Mouse (Mus musculus) induced T-regulatory cell, adult 2 months (primary cell): ENCODE data around the gene Pafah2.

Experiments used
- DNase-seq: peaks from one replicate; pipeline ENCODE4 v3.0.0-alpha.2; 2012; ENCODE audit warnings: low read depth

Pafah2 gene

DNA sequence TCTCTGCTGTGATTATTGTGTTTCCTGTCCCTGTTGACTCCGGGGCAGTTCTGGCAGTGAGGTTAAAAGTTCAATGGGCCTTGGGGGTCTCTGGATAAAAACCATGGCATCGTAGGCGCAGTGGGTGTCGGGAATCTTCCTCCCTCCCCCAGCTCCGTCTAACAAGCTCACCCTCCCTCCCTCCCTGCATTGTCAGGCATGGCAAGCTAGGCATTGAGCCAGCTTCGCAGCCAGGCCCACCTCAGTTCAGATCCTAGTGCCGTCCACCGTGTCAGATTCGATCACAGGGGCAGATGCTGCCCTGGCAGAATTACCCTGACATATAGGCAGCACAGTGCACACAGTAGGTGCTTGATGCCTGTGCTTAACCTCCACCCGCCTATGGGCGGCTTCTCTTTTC lies 25.9 kb downstream of the Pafah2 start:
- no peak for DNase-seq

DNA sequence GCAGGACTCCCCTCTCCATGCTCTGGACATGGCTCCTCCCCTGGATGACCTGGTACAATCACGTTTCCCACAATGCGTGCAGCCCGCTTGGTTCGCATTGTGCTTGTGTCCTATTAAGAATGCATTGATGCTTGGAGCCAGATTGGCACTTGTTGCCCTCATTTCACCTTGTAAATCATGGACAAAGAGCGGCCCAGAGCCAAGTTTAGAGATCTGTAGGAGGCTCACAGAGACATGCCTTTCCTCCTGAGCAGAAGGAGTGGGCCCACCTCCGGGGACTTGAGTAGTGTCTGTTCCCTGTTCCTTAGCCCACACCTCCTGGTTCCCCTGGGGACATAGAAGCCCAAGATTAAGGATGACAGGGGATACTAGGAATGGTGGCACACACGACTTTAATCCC lies 27.8 kb downstream of the Pafah2 start:
- DNase-seq: no peak

DNA sequence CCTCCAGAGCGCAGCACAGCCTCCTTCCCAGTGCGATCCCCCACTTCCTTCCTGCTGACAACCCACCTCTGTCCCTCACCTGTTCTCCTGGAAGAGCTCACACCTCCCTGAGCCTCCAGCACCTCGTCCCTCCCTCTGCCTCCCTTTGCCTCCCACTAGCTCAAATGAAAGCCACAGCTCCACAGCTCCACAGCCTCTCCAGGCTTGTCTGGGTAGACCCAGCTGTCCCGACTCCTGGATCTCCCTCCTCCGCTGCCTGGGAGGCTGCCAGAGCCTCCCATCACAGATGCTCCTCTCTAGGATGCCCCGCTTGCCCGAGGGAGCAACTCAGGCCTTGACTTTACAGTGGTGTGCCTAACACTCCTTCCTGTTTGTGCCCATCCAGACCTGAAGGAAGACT lies 29.0 kb downstream of the Pafah2 start:
- no peak for DNase-seq

DNA sequence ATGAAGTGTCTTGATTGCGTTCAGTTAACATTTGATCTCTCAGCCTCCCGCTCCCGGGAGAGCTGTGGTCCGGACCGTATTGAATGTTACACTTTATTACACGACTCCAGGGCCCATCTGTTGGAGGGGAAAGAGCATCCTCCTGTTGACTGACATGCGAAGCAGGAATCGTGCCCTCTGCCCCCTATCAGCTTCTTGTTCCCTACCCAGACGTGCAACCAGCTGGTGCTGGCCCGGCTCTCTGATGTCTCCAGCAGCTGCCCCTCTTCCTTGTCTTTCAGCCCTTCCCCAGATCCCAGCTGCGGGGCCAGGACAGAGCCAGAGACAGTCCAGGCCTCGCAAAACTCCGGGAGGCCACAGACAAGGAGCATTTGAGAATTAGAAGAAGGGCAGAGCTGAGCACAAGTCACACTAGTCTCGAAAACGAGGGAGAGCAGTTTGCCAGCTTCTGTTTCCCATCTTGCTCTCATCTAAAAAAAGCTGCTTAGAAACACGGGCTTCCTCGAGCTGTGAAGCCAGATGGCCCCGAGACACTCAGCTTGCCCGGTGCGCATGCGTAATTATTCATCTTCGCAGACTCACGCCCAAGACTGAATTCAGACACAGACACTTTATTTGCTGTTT lies 34.4 kb downstream of the Pafah2 start:
- no peak for DNase-seq

DNA sequence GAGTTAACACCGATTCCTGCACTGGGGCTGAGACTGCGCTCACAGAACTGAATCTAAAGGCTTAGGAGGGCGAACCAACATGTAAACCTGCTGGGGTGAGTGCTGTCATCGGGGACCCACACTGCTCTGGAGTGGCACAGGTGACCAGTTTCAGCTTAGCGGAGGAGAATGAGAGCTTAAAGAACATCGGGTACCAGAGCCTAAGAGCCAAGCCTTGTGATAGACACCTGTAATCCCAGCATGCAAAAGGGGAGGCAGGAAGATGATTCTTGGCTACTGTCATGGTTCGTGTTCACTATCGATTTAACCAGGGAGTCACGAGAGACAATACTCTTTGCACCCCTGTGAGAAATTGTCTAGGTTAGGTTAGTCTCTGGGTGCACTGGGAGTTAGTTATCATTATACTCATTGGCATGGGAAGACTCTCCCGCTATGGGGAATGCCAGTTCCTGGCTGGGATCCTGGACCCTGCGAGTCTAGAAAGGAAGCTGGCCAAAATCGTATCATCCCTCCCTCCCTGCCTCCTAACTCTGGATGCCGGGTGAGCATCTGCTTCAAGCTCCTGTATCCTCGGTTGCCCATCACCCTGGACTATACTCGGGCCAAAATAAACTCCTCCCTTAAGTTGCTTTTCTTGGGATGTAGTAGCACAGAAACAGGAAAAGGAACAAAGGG lies 36.7 kb downstream of the Pafah2 start:
- DNase-seq: no peak

DNA sequence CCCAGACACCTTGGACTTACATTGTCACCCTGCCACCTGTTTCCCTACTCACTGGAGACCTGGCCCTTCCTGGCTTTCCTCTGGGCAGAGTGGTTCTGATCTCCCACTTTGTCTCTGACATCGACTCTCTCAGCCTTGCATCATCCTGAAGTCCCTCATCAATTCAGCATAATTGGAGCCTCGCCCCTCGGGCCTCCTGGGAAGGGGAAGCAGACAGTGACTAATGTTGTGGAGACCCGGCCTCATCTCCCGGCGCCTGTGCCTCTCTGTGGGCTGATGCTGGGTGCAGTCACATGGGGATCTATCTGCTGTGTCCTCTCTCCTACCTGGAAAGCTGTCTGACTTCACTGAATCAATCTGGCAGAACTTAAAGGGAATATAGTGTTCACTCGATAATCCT lies 40.1 kb downstream of the Pafah2 start:
- DNase-seq: no peak

DNA sequence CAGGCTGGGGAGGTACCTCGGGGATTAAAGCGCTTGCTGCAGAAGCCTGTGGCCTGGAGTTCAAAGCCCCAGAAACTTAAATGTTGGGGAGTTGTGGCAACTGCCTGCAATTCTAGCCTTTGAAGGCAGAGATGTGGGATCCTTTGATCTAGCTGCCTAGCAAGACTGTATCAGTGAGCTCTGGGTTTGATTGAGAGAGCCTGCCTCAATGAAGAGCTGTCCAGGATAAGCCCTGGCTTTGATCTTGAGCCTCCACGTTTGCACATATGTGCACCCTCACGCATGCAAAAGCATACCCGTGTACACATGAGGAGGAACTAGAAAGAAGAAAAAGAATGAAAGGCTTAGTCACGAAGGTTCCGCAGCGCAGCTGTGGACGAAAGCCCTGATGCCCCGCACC lies 40.5 kb downstream of the Pafah2 start:
- DNase-seq: no peak

DNA sequence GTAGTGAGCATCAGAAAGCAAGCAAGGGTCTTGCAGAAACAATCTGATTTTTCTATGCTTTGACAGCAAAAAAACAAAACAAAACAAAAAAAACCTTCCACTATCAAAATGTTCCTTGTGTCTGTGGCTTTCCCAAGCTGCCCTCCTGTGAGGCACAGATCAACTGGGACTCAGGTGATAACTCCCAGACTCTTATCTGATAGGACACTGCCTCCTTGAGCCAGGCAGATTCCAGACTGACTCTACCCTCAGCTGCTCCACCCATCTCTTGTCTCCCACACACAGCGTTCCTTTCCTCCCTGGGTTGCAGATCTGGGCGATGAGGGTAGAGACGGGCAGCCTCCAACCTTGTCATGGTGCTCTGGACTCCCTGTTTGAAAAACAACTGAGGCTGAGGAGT lies 43.0 kb downstream of the Pafah2 start:
- no peak for DNase-seq

DNA sequence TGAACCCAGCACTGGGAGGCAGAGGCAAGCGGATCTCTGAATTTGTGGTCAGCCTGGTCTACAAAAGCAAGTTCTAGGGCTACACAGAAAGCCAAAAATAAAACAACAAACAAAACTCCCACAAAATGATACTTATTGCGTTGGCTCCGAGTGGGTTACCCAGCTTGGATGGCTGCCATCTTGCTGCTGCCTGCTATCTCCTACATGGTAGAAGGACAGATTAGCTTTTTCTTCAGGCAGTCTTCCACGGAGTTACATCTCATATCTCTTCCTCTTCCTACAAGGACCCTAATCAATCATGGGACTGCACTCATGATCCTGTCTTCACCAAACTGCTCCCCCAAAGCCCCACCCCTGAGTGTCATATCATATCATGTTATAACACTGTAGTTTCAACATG lies 43.8 kb downstream of the Pafah2 start:
- no peak for DNase-seq

DNA sequence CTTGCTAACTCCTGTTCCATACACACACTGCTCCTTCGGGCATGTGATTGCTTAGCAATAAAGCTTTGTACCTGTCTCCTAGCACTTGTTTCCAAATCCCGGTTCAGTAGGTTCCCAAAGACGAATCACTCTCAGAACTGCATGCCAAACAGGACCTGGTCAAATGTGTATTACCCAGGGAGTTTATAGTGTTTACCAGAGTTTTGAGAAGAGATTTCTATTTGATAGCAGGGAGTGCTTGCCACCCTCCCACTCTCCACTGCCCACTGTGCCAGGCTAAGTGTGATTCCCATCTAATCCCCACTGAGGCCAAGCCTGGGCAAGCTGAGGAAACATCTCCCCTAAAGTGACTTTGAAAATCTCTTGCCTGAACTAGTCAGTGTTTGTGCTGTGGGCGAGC lies 46.1 kb downstream of the Pafah2 start:
- DNase-seq: no peak

DNA sequence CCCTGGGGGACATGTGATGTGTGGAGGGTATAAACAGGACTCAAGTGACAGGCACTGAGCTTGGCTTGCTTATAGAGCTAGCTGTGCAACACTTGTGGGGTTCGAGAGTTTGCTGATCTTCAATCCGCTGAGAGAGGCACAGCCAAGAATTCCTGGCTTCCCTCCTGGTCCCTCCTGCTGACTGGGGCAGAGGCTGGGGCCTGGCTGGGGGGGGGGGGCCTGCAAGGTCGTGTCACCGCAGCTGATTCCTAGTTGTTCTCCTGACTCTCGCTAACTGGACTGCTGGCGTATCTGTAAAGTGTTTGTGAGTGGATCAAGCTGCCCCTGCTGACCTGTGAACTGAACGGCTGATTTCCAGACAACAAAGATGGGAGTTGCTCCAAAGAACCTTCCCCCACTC lies 47.5 kb downstream of the Pafah2 start:
- DNase-seq: no peak

DNA sequence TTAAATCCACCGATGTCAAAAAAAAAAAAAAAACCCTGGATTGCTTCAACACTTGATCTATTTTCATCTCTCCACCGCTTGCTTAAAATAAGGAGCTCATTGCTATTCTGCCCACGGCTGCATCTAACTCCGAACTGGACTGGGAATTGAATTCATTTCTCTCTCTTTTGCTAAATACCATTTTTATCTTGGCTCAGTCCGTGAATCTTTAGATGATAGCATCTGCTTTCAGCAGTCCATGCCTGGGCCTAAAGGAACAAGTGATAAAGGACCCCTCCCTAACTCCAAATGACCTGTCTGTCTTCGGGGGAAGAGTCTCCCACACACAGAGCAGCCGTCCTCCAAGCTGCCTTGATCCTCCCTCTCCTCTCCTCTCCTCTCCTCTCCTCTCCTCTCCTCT lies 48.8 kb downstream of the Pafah2 start:
- no peak for DNase-seq

DNA sequence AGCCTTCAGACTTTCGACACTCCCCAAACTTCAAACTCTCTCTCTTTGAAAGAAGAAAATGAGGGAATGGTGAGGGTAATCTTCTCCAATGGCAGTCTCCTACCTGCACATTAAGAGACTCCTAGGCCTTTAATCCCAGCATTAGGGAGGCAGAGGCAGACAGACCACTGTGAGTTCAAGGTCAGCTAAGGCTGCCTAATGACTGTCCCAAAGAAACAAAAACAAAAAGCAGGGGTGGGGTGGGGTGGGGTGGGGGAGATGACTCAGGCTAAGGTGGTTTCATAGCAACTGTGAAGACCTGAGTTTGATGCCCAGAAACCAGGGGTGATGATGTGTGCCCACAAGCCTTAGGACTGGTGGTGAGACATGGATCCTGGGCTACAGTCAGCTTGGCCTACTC lies 49.4 kb downstream of the Pafah2 start:
- no peak for DNase-seq

DNA sequence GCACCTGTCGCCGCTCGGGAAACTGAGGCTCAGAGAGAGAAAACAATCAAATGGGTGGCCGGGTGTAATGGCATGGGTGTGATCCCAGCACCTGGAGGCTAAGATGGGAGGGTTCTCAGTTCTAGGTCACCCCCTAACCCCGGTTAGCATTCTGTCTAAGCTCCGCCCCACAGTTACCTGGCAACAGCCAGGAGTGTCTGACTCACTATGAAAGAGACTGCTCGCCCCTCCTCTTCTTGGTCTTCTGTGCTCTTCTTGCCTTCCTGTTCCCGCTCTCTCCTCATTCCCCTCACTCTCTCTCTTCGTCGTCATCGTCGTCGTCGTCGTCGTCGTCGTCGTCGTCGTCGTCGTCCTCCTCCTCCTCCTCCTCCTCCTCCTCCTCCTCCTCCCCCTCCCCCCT lies 51.8 kb downstream of the Pafah2 start:
- no peak for DNase-seq

DNA sequence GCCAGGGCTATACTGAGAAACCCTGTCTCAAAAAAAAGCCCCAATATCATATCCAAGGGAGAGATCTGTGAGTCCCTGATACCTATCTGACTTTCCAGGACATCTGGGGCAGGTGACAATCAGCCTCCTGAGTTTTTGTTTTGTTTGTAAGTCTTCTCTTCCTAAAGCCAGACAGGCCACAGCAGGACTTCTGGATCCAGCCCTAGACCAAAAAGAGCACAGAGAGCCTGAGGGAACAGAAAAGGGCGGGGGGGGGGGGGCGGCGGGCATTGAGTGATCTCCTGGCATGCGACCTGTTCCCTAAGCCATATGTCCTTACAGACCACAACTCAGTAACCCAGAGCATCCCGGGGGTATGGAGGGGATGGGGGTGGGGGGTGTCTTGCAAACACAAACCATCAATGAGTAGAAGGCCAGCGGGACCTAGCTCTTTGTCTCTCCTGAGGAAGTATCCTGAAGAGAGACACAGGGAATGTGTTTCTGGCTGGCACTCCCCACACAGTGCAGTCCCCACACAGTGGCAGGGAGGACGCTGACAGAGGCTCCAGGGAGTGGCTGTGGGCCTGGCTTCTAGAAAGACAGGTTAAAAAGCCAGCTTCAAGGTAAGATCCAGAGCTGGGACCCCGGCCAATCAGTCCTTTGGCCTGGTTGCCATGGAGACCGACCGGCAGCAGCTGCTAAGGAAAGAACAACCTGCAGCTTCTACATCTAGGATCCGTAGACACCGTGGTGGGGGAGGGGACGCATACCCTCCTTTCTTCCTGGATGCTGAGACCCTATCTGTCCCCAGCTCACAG lies 53.7 kb downstream of the Pafah2 start:
- DNase-seq: no peak

DNA sequence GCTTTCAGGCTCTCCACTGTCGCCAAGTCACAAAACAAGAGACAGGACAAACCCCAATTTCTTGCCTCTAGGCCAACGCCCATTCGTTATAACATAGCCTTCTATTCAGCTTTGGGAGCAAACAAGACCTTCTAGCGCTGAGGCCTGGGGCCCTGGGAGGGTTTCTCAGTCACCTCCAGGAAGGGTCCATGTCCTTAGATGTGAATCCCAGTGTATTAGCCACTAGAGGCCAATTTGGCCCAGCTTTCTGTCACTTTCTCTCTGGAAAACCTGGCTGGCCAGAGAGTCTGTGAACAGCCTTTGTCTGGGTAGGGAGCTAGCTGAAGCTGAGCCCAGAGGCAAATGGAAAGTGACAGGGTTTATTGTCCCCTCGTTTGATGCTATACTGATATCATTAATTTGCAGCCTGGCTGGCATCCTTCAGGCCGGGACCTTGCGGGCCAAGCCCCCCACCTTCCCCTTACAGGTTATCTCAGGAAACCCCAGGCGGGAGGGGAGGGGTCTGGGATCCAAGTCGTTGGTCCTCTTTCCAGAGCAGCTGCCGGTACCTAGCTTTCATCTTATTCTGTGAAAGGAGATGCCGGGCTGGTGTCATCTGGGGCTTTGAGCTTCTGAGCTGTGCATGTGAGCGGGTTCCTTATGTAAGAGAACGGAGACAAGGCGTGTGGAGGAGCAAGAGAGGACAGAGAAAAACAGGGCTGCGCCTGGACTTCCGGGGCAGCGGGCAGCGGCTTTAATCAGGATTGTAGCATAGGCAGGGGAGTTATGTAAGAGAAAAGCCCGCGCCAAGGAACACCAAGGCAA lies 54.5 kb downstream of the Pafah2 start:
- DNase-seq: no peak

DNA sequence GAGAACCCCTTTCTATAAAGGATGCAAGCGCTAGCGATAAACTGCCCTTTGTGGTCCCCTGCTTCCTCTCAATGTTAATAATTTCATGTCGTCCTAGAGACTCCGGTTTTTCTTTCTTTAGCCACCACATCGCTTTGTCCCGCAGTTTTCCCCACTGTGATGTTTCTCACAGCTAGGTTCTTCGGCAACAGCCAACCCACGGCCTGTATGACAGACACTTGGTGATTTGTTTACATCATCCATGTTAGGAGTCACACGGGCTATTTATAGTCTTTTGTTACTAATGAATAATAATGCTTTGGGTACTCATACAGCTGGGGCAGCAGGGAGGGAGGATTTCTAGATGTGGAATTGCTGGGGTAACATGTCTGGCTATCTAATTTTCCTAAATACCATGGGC lies 55.4 kb downstream of the Pafah2 start:
- DNase-seq: no peak

DNA sequence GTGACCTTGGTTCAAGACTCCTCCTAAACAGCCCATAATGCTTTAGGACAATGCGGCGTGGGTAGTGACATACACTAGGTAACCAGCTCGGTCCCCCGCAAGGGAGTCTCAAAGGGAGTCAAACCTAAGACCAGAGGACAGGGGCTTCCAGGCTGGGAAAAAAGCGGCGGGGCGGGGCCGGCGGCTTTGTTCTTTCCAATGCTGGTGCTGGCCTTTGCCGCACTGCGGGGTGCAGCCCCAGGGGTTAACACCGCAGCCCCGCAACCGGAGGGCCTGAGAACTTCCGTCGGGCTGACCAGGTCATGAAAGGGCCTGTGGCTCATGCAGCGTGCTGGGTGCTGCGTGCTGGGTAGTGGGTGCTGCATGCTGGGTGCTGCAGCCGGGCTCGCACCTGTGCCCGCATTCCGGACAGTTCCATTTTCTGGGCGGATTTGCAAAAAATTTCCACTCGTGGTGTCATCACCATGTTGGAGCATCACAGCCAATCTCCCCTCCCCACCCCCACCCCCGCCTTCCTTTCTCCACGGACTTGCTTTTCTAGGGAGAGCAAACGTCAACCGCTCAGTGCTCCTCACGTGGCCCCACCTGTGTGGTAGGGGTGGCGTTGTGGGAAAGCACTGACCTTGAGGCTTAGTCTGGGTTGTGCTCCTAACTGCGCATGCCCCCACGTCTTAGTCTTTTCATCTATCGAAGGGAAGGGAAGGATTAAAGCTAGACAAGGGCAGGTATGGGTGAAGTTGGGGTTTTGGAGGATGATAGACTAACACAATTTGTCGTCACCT lies 57.7 kb downstream of the Pafah2 start:
- DNase-seq: no peak

DNA sequence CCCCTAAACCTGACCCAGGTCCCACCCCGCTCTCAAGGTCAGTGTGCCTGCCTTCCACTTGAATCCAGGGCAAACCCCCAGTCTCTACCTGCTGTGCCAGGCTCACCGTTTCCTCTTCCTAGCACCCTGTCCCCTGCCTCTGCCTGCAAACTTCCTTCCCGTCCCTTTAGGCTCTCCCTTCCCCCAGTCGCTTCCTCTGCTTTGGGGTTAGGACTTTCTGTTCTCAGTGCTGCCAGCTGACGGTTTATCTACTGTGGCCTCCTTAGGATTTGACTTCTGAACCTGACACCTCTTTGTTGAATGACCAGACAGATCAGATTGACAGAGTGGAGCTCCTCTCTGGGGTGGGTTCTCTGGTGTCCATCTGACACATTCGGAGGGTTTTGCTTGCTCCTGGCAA lies 59.2 kb downstream of the Pafah2 start:
- no peak for DNase-seq

DNA sequence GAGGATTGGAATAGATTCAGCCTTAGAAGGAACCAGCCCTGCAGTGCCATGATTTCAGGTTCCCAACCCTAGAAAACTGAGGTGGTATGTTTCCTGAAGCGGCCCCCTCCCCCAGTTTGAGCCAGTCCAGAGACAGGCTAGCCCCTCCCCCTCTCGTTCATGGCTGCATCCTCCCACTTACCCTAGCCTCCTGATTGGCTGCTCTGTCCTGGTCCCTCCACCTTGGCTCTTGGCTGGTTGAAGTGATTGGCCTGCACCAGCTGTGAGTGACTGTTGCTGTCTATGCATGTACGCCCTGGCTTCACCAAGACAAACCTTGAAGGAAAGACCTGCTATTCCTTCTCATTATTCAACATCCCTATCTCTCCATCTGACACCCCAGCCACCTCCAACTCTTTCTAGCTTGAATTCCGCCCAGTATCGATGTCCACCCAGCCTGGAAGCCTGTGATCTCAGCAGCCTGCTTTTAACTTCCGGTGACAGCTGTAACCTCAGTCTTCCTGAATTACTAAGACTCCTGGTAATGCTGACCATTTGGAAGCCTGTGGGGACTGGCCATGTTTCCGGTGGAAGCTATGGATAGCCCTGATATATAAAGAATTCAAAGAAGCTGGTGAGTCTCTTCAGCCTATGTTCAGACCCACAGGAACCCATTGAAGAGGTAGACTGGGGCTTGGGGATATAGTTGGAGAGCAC lies 61.2 kb downstream of the Pafah2 start:
- DNase-seq: no peak

DNA sequence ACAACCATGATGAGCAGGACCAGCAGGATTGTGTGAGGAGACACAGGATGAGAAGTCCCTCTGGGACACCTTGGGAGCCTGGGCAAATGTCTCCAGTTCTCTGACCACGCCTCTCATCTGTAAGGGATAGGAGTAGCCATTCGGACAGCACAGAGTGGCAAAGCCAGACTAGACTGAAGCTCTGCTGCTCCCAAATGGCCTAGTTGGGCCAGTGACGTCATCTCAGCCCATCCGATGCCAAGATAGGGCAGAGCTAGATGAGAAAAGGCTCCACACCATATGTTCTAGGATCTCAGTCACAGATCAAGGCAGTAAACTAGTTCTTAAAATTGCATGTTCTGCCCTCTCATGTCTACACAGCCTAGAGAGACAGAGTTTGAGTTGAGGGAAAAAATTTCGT lies 62.7 kb downstream of the Pafah2 start:
- DNase-seq: no peak
